Mouse (Mus musculus) brain, embryonic 14.5 days (tissue): ENCODE data around the gene Sh2d4b. TPM values are rescaled to one million over a fixed set of nuclear protein-coding genes. Genes with fewer than 3 reads are reported as not detected.

Source experiments
- DNase-seq: peaks from one replicate; pipeline ENCODE4 v3.0.0-alpha.2; 2011; ENCODE audit warnings: low read depth
- CTCF ChIP-seq: fragments of 200-500 bp; IDR thresholded peaks from 2 replicates; pipeline ENCODE4 v1.5.1; 2012; ENCODE audit warnings: inconsistent platforms, mild to moderate bottlenecking, moderate library complexity, borderline replicate concordance; ENCODE audit not compliant: insufficient read depth, insufficient read length; ENCODE audit errors: extremely low read depth
- POLR2A ChIP-seq: fragments of 200-500 bp; IDR thresholded peaks from 2 replicates; pipeline ENCODE4 v1.6.1; 2012; ENCODE audit warnings: mild to moderate bottlenecking, inconsistent platforms, borderline replicate concordance; ENCODE audit not compliant: poor library complexity, insufficient read depth, insufficient read length, severe bottlenecking; ENCODE audit errors: extremely low read depth
- polyA plus RNA-seq: library from polyadenylated mRNA; depleted of rRNA; stranded (reverse); fragments of >200 nt; gene quantifications from 2 replicates; pipeline ENCODE4 v1.2.3, GENCODE M21; 2012; rRNA removed

Gene Sh2d4b
- polyA plus RNA-seq, 1 experiment = 4.1 TPM

DNA sequence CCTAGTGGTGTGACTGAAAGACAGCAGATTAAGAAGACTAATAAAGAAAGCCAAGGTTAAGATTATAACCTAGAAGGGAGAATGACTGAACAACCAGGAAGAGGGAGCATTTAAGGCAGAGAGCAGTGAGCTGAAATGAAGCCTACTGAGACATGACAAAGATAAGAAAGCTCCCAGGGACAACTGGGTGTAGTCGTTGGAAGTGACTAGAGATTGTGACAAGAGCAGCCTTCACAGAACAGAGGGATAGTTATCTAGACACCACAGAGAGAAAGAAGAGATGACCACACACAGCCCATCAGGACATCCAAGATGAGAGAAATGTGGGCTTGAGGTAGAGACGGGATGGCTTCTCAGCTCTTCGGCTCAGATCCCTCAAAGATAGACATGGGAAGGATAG lies 29.4 kb downstream of the Sh2d4b start:
- TF ChIP-seq POLR2A (no peak), CTCF (no peak)
- no peak for DNase-seq

DNA sequence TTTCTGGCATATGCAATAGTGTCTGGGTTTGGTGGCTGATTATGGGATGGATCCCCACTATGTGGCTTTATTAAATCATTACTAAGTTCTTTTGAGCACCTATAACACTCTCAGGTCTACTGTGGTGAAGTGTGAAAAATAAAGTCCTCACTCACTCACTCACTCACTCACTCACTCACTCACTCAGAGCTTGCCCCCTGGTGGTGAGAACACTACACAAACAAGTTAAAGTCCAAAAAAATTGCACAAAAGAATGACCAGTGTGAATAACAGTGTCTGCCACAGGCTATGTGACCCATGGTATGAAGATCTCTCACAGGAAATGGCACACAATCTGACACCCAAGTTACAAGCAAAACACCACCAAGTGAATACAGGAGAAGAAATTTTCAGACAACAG lies 30.0 kb downstream of the Sh2d4b start:
- TF ChIP-seq POLR2A = no peak
- TF ChIP-seq CTCF = no peak

DNA sequence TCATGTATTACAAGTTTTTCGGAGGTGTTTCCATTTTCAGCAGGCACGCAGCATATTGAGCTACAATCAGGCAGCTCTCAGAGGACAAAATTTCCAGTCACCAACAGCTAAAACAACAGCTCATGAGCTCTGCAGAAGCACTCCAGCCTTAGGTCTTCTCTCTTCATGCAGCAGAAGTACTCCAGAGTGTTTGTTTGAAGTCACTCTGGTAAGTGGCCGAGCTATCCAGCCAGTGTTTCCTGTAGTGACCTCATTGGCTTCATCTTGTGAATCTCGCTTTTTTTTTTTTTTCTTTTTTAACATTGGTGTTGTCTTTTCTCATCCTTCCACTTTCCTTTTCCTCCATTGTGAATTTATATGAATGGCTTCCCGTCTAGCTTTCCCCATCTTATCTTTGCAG lies 40.1 kb downstream of the Sh2d4b start:
- peak; percentile 2 for DNase-seq
- TF ChIP-seq POLR2A (no peak), CTCF (no peak)

More for the DNA sequence above, 30.0 kb downstream of the Sh2d4b start:
- DNase-seq = no peak

DNA sequence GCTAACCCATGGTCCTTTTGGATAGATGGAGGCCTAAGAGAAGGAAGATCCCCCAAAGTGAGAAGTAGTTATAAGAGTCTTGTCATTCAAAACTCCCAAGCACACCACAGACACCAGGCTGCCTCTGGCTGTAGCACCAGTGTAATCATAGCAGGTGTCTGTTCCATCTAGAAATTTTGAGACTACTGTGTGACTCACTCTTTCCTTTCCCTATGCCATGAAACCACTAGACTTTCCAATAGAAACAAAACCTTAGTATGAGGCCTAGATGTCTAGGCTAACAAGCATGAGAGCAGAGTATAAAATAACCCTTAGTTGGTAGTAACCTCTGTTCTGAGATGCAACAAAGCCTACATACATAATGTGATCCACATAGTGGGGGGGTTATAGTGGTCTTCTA lies 55.7 kb downstream of the Sh2d4b start:
- TF ChIP-seq CTCF = no peak
- no peak for TF ChIP-seq POLR2A
- DNase-seq = no peak

DNA sequence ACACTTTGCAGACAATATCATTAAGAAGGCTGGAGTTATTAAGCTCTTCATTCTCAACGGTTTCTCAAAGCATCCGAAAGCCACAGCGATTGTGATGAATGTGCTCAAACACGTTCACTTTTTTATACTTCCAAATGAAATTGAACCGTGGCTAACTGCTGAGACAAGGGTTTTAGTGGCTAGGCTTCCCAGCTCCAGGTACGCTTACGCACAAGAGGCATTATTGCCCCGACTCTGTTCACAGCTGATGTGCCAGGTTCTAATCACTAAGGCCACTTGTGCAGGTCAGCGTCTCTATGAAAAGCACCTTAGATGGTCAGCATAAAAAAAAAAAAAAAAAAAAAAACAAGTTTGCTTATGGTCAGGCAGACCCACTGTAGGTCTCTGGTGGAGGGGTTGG lies 62.6 kb downstream of the Sh2d4b start:
- no peak for TF ChIP-seq POLR2A
- no peak for TF ChIP-seq CTCF
- no peak for DNase-seq

DNA sequence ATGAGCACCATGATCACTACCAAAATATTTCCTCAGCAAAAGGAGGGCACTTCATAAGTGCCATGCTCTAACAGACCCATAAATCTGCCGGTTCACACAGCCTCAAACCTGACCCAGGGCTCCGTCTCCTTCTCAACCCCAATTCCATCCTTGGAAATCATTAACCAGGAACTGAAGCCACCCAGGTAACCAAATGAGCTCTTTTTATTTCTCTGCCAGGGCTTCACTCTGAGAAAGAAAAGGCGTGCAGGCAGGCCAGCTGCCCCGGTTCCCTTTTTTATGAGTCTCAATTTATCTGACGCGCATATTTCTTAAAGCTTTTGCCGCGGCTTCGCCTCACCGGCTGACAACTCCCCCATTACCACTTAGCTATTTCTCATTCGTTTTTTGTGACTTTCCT lies 63.0 kb downstream of the Sh2d4b start:
- no peak for TF ChIP-seq CTCF
- no peak for TF ChIP-seq POLR2A
- no peak for DNase-seq

DNA sequence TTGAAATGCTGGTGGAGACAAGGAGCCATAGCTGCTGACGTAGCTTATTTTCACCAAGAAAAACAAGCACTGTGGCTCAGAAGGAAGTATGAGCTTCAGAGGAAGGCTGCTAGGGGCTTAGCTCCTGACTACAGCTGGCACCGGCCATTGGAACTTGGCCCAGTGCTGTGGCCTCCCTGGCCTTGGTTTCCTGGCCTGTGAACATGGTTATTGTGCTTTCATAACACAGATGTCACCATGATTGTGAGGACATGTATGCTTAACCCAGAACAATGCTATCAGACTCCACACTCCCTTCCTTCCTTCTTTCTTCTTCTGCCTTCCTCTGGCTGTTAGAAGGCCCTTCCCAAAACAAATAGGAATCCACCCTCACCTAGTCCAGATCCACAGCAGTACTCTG lies 75.0 kb downstream of the Sh2d4b start:
- no peak for TF ChIP-seq CTCF
- DNase-seq = peak; percentile 11

DNA sequence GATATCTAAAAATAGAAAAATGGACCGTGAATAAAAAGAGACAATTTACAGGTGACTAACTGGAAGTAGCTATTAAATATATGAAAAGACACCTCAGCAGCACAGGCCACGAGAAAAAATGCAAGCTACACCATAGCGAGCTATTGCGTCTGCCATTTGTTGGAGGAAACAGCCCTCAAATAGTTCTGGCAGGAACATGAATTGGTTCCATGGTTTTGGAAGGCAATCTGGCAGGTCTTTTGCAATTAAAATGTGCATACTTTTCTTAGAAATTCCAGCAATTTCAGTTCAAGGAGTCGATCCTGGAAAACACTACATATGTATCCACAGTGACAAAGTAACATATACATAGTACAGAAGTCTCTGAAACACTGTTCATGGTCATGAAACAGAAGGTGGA lies 76.4 kb downstream of the Sh2d4b start:
- DNase-seq = peak; percentile 14
- TF ChIP-seq CTCF = no peak
- no peak for TF ChIP-seq POLR2A

DNA sequence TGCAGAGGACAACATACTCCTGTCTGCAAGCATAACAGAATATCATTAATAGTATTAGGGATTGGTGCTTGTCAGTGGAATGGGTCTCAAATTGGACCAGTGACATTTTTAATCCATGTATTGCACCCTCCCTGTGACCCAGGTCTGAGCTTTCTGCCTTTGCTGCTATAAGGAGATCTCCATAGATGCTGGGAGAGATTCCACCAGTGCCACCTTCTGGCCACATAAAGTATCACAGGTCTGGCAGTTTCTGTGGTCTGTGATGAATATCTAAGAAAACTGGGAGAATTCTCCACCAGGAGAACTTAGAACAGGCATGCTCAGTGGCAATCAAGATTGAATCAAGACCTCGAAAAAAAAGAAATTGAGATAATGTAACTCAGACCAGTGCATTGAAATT lies 101.5 kb downstream of the Sh2d4b start:
- peak; percentile 71 for DNase-seq
- TF ChIP-seq CTCF (peak; percentile 71; the same call in 1 of the 2 replicates), POLR2A (no peak)

DNA sequence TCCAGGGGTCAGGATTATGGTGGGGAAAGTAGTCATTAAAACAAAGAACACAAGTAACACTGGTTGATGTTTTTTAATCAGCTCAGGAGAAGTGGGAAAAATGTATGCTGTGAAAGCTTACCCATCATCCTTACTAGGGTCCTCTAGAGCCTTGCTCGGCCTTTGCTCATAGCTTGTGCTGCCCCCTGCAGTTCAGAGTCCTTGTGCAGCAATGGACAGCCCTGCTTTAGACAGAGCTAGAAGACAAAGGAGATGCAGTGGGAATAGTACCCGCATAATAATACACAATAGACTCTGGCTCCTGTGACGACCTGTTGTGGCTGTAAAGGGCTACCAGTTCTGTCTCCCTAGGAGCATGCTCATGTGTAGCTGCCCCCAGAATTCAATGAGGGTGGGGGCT lies 104.0 kb downstream of the Sh2d4b start:
- no peak for TF ChIP-seq POLR2A
- peak; percentile 55; the same call in 1 of the 2 replicates for TF ChIP-seq CTCF
- peak; percentile 62 for DNase-seq

DNA sequence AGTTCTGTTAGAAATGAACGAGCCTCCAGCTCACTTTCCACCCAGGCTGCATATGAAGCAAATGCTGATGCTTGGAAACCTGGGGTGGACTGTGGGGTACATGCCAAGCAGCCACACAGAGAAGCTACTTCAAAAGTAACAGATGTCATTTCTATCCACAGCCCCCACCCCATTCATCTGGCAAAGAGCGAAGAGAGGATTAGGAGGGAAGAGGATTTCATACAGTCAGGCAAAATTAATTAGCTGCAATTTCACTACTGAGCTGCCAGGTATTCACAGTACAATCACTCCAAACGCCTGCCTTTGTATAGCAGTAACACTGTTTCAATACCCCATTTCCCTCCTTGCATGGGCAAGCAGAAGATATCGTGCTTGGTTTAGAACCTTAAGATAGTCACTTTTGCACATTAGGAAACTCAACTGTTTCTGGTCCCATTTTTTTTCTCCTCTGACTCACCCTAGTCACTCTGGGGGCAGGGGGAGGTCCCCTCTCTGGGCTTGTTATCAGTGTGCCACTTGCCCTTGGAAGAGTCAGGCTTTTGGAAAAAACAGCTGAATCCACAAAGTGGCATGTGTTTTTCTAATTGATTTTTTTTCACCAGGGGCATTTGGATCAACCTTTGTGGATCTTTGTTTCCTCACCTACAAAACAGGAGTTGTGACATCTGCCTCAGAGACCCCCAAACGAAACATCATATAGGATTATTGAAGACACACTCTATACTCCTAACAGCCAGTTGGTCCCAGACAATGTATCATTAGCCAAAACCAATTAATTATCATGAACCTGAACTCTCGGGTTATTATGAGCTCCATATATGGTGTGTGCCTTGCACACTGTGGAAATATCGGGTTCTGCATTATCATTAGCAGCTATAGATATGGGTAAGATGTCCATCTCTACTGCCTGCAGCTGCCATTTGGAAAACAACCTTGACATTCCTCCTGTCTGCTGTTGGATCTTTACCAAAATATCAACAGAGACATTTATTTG lies 123.7 kb downstream of the Sh2d4b start:
- DNase-seq = peak; percentile 90
- TF ChIP-seq POLR2A = no peak
- TF ChIP-seq CTCF = no peak

Other genes with a start within 250 kb of the Sh2d4b start
- gene Tspan14, start 73.5 kb upstream of the Sh2d4b start, polyA plus RNA-seq = 87.7 and 95.4 TPM in 2 replicates
- gene Fam213a, start 120.5 kb upstream of the Sh2d4b start, polyA plus RNA-seq = 26.4 and 43.9 TPM in 2 replicates
- gene Dydc2, start 175.9 kb upstream of the Sh2d4b start, polyA plus RNA-seq = 0.15 and 0.53 TPM in 2 replicates
- gene Dydc1, start 179.6 kb upstream of the Sh2d4b start, polyA plus RNA-seq = 0.11 TPM in 1 of 2 replicates, not detected in the other
- 0.16 TPM in 1 of 2 replicates, not detected in the other for gene Mat1a, start 211.8 kb upstream of the Sh2d4b start, polyA plus RNA-seq
- not detected in 2 replicates for gene Sftpa1, start 238.5 kb upstream of the Sh2d4b start, polyA plus RNA-seq